8 mouse cellular contexts compared by ENCODE assay signal in the genomic region with DNA sequence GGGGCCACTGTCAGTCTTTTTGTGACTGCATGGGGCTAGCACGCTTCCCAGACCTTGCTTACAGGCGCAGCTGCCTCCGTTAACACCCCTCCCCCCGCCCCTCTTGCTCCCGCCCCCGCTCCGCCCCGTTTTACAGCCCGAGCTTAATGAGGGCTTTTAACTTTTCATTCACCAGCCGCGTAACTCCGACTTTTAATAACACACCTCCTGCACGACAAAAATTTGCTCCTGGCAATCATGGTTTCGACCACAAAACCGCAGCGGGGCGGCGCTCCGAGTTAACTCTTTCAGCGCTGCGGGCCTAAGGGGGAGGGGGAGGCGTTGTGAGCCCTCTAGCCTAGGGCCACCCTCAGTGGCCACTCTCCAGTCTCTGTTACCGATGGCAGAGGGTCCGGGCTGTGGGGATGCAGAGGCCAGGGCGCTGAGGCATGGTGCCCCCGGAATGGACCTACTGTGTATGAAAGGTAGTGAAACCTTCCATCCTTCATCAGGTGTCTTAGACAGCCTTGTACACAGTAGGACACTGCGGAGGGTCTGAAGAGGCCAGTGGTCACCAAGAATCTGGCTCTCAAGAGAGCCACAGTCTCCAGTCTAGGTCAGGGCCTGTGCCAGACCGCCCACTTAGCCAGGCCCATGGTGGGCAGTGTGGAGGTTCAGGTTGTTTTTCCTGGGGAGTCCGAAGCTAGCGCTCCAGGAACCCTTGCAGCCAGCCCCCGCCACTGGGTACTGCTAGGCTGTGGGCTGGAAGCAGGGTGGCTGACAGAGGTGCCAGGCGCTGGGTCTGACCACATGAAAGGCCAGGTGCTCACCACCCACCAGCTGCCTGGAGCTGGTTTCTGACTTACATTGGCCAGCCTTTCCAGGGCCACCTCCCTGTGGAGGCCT. TPM values are rescaled to one million over a fixed set of nuclear protein-coding genes. Genes with fewer than 3 reads are reported as not detected.
DNase-seq lines count a peak whose midpoint lies in the region; ATAC-seq and TF ChIP-seq lines count a peak whose summit lies in the region.

No protein-coding gene starts in this region.

- ATAC-seq in hindbrain, embryonic 13.5 days (ENCODE audit: low FRiP score) = peak; percentile 43; the same call in 1 of the 2 replicates

- no peaks in the 10 kb centered on the region for H3K79me2 ChIP-seq in liver, adult 2 months (ENCODE audit: control insufficient read depth, insufficient read depth, low read length)

- no peaks in the 10 kb centered on the region for H3K36me3 ChIP-seq in hindbrain, embryonic 13.5 days
- no peaks in the 10 kb centered on the region for H3K36me3 ChIP-seq in liver, adult 2 months (ENCODE audit: control insufficient read depth, insufficient read depth, low read length)

- peak overlapping the region; percentile 61 for H3K9ac ChIP-seq in hindbrain, embryonic 13.5 days
- H3K9ac ChIP-seq in liver, adult 2 months (ENCODE audit: low read depth, low read length) = no peak overlapping the region

- peak overlapping the region; percentile 34 for H3K4me3 ChIP-seq in hindbrain, embryonic 13.5 days
- H3K4me3 ChIP-seq in liver, adult 2 months (ENCODE audit: insufficient read depth, low read depth, low read length) = peak overlapping the region; percentile 20; the same call in 1 of the 2 replicates

- H3K9me3 ChIP-seq in hindbrain, embryonic 13.5 days = no peaks in the 10 kb centered on the region

- TF ChIP-seq CTCF in liver, adult 2 months (IDR thresholded peaks at IDR 0.05; ENCODE audit: low read depth, low read length) = no peak

- peak; percentile 45 for DNase-seq in ovary, postnatal 36 days (ENCODE audit: low spot score)
- no peak for DNase-seq in ovary, postnatal 14 days (ENCODE audit: low spot score)
- peak; percentile 78 for DNase-seq in embryo, embryonic 11 days
- peak; percentile 18 for DNase-seq in liver, adult 2 months (ENCODE audit: extremely low read depth, low read depth, low spot score)
- DNase-seq in neural tube, embryonic 10.5 days (ENCODE audit: extremely low spot score, low spot score) = peak; percentile 68
- DNase-seq in urinary bladder, postnatal 36 days (ENCODE audit: low spot score in 2 of 2) = peak; percentile 49 to 53
- no peak for DNase-seq in adipocyte (ENCODE audit: low spot score)

- no peak overlapping the region for H3K27ac ChIP-seq in hindbrain, embryonic 13.5 days
- no peak overlapping the region for H3K27ac ChIP-seq in liver, adult 2 months (replicated peaks; ENCODE audit: insufficient read depth, low read depth, low read length)

- H3K27me3 ChIP-seq in hindbrain, embryonic 13.5 days = peaks cover 74% of the 10 kb centered on the region
- peaks cover 11% of the 10 kb centered on the region; the same call in 1 of the 2 replicates for H3K27me3 ChIP-seq in liver, adult 2 months (ENCODE audit: control insufficient read depth, insufficient read depth, low read length)

- peaks cover 80% of the 10 kb centered on the region for H3K4me1 ChIP-seq in hindbrain, embryonic 13.5 days (replicated peaks)
- peaks cover 2% of the 10 kb centered on the region; the same call in 1 of the 2 replicates for H3K4me1 ChIP-seq in liver, adult 2 months (ENCODE audit: control insufficient read depth, insufficient read depth, low read length)

- peak overlapping the region; percentile 56 for H3K4me2 ChIP-seq in hindbrain, embryonic 13.5 days

- TF ChIP-seq POLR2A in liver, adult 2 months (IDR thresholded peaks at IDR 0.05; ENCODE audit: extremely low read depth, insufficient read depth, low read length) = no peak

- 11% methylated on average over 32 of the region's 32 CpGs for WGBS in hindbrain, embryonic 13.5 days
- 15% methylated on average over 32 of the region's 32 CpGs for WGBS in liver, adult 2 months

RNA-seq across cellular contexts. Expression of gene Grhl3, which starts 3.0 kb away (rescaled TPM):
- 0.90 and 0.93 TPM in 2 replicates for polyA plus RNA-seq in hindbrain, embryonic 13.5 days (2015; fragmentation: Nextera tagmentation; extraction: Ambion mirVana)
- 0.07 and 0.09 TPM in 2 replicates for total RNA-seq in liver, adult 2 months (2014; rRNA removed)
- 0.04 and 0.06 TPM in 2 replicates for polyA plus RNA-seq in liver, adult 2 months (2012; rRNA removed)

Comparison
In these comparisons a context has a peak if more than half of its experiments do, and no peak if none do; other contexts are left out.
1. DNase-seq: peak in ovary, postnatal 36 days (single experiment), embryo, embryonic 11 days (single experiment), liver, adult 2 months (single experiment), neural tube, embryonic 10.5 days (single experiment) and urinary bladder, postnatal 36 days (2 of 2); none in ovary, postnatal 14 days (single experiment) and adipocyte (single experiment).